Mouse (Mus musculus) kidney, adult 18-20 months (tissue): ENCODE measurements around the gene Dnah2.

ENCODE experiments used
- DNase-seq: peaks from one replicate; pipeline ENCODE4 v3.0.0; 2021

Dnah2 gene

GRCm38 (mm10) chr11:69549060-69549656 lies at the start of gene Dnah2:
Dnah2 (minus strand) TSS chr11:69549110.
- no peak for DNase-seq

- no peak for DNase-seq
Measured at GRCm38 (mm10) chr11:69594853-69595252, 45.9 kb upstream of the Dnah2 start.

- DNase-seq: no peak
Measured at GRCm38 (mm10) chr11:69592799-69593198, 43.9 kb upstream of the Dnah2 start.

- DNase-seq: no peak
Measured at GRCm38 (mm10) chr11:69591899-69592637, 43.2 kb upstream of the Dnah2 start.

- no peak for DNase-seq
Measured at GRCm38 (mm10) chr11:69591424-69591823, 42.5 kb upstream of the Dnah2 start.

GRCm38 (mm10) chr11:69590622-69591021 lies 41.7 kb upstream of the Dnah2 start:
- no peak for DNase-seq

GRCm38 (mm10) chr11:69589207-69589834 lies 40.4 kb upstream of the Dnah2 start:
- no peak for DNase-seq

- DNase-seq: no peak
Measured at GRCm38 (mm10) chr11:69585718-69586325, 36.9 kb upstream of the Dnah2 start.

GRCm38 (mm10) chr11:69584937-69585336 lies 36.0 kb upstream of the Dnah2 start:
- DNase-seq: no peak

- DNase-seq: no peak
Measured at GRCm38 (mm10) chr11:69584008-69584407, 35.1 kb upstream of the Dnah2 start.

- DNase-seq: no peak
Measured at GRCm38 (mm10) chr11:69582230-69582805, 33.4 kb upstream of the Dnah2 start.

- DNase-seq: no peak
Measured at GRCm38 (mm10) chr11:69581814-69582213, 32.9 kb upstream of the Dnah2 start.

- peak; percentile 92 for DNase-seq
Measured at GRCm38 (mm10) chr11:69581147-69581688, 32.3 kb upstream of the Dnah2 start.

GRCm38 (mm10) chr11:69580572-69581146 lies 31.7 kb upstream of the Dnah2 start:
- DNase-seq: no peak

- peak; percentile 94 for DNase-seq
Measured at GRCm38 (mm10) chr11:69580091-69580514, 31.2 kb upstream of the Dnah2 start, which contains the start of the genes Wrap53 and Trp53. Wrap53 (minus strand) TSS chr11:69580255. Trp53 (plus strand) TSS chr11:69580359.

GRCm38 (mm10) chr11:69579128-69580017 lies 30.5 kb upstream of the Dnah2 start:
- DNase-seq: peak; percentile 99

GRCm38 (mm10) chr11:69578301-69578700 lies 29.4 kb upstream of the Dnah2 start:
- no peak for DNase-seq

- DNase-seq: no peak
Measured at GRCm38 (mm10) chr11:69576307-69576706, 27.4 kb upstream of the Dnah2 start.

GRCm38 (mm10) chr11:69575220-69575619 lies 26.3 kb upstream of the Dnah2 start:
- DNase-seq: no peak

- DNase-seq: no peak
Measured at GRCm38 (mm10) chr11:69565131-69565530, 16.2 kb upstream of the Dnah2 start.

GRCm38 (mm10) chr11:69564391-69564790 lies 15.5 kb upstream of the Dnah2 start:
- DNase-seq: no peak
